Mouse (Mus musculus): Measurements from ENCODE around the gene Klhl22. TPM values are rescaled to one million over a fixed set of nuclear protein-coding genes. Genes with fewer than 3 reads are reported as not detected.
A peak's percentile ranks its signal among the peaks of the same experiment; 100 is the strongest.

The Klhl22 gene
- total and polyA plus RNA-seq, 3 experiments = not detected

GRCm38 (mm10) chr16:17785337-17785736, 25.9 kb downstream of the Klhl22 start:
- Histone ChIP-seq H3K27ac (ENCODE audit: insufficient read depth, low read depth) (no peak overlapping the region), H3K9ac (ENCODE audit: insufficient read depth, low read depth) (no peak overlapping the region), H3K4me1 (ENCODE audit: control insufficient read depth in 1 of 2, insufficient read depth in 2 of 2) (peaks cover 0 to 9% of the 10 kb centered on the region in 2 experiments; a peak in 1 of 4 replicates), H3K79me2 (replicated peaks; ENCODE audit: control insufficient read depth, extremely low read depth, insufficient read depth, poor library complexity, severe bottlenecking) (no peaks in the 10 kb centered on the region), H3K27me3 (replicated peaks) (peaks cover 9% of the 10 kb centered on the region), H3K36me3 (replicated peaks in 1 of 2; ENCODE audit: control insufficient read depth in 1 of 2, insufficient read depth in 1 of 2, low read length in 1 of 2) (no peaks in the 10 kb centered on the region), H3K4me3 (replicated peaks in 1 of 3; ENCODE audit: low read depth in 2 of 3, low read length in 2 of 3, poor library complexity in 1 of 3) (no peak overlapping the region), H3K4me2 (ENCODE audit: insufficient read depth, low read depth, poor library complexity, severe bottlenecking) (no peak overlapping the region), H3K9me3 (replicated peaks; ENCODE audit: low read length) (no peaks in the 10 kb centered on the region)
- in situ Hi-C loops (cut with MboI; ENCODE audit: low pct_ligation_motif_present, low pct_unique_long_range_greater_than_20kb, low sequenced_read_pairs) (no loop called here), dilution Hi-C loops (cut with MboI; ENCODE audit: extremely low pct_ligation_motif_present, extremely low pct_unique_long_range_greater_than_20kb, low sequenced_read_pairs) (no loop called here)
- DNase-seq (ENCODE audit: extremely low read depth) = peak; percentile 17
- TF ChIP-seq CTCF (conservative IDR thresholded peaks at IDR 0.05 in 1 of 2, IDR thresholded peaks at IDR 0.05 in 1 of 2; ENCODE audit: low read depth in 2 of 2, low read length in 2 of 2) (peak; percentile 48 to 85), UBTF (IDR thresholded peaks at IDR 0.05; ENCODE audit: low read depth, low read length) (no peak), NELFE (IDR thresholded peaks at IDR 0.05; ENCODE audit: low read depth, low read length) (no peak), RAD21 (IDR thresholded peaks at IDR 0.05; ENCODE audit: low read depth, low read length) (peak; percentile 79), NRF1 (IDR thresholded peaks at IDR 0.05; ENCODE audit: low read depth, low read length) (no peak), TBP (conservative IDR thresholded peaks at IDR 0.05; ENCODE audit: low read depth, low read length) (no peak), SMC3 (IDR thresholded peaks at IDR 0.05; ENCODE audit: low read depth, low read length) (peak; percentile 76), BHLHE40 (IDR thresholded peaks at IDR 0.05; ENCODE audit: low read depth, low read length) (0 out of 2 replicates have a peak, but pooled peaks have one; percentile 23), MEF2A (IDR thresholded peaks at IDR 0.05; ENCODE audit: borderline replicate concordance, low read depth, low read length) (no peak), USF1 (IDR thresholded peaks at IDR 0.05; ENCODE audit: low read depth, low read length) (no peak), RCOR1 (conservative IDR thresholded peaks at IDR 0.05; ENCODE audit: low read depth, low read length) (no peak), USF2 (conservative IDR thresholded peaks at IDR 0.05; ENCODE audit: low read depth, low read length) (no peak)

- Histone ChIP-seq H3K27ac (ENCODE audit: insufficient read depth, low read depth) (no peak overlapping the region), H3K9me3 (replicated peaks; ENCODE audit: low read length) (peaks cover 3% of the 10 kb centered on the region), H3K27me3 (replicated peaks) (peaks cover 22% of the 10 kb centered on the region), H3K4me2 (ENCODE audit: insufficient read depth, low read depth, poor library complexity, severe bottlenecking) (no peak overlapping the region), H3K4me1 (ENCODE audit: control insufficient read depth in 1 of 2, insufficient read depth in 2 of 2) (peaks cover 9% of the 10 kb centered on the region in 2 experiments), H3K9ac (ENCODE audit: insufficient read depth, low read depth) (no peak overlapping the region), H3K79me2 (replicated peaks; ENCODE audit: control insufficient read depth, extremely low read depth, insufficient read depth, poor library complexity, severe bottlenecking) (no peaks in the 10 kb centered on the region), H3K36me3 (replicated peaks in 1 of 2; ENCODE audit: control insufficient read depth in 1 of 2, insufficient read depth in 1 of 2, low read length in 1 of 2) (no peaks in the 10 kb centered on the region), H3K4me3 (replicated peaks in 1 of 3; ENCODE audit: low read depth in 2 of 3, low read length in 2 of 3, poor library complexity in 1 of 3) (no peak overlapping the region)
- no peak for DNase-seq (ENCODE audit: extremely low read depth)
- dilution Hi-C loops (cut with MboI; ENCODE audit: extremely low pct_ligation_motif_present, extremely low pct_unique_long_range_greater_than_20kb, low sequenced_read_pairs) = no loop called here
- in situ Hi-C loops (cut with MboI; ENCODE audit: low pct_ligation_motif_present, low pct_unique_long_range_greater_than_20kb, low sequenced_read_pairs) = no loop called here
- no peak for TF ChIP-seq GABPA (IDR thresholded peaks at IDR 0.05; ENCODE audit: insufficient replicate concordance, low read depth, low read length)
- TF ChIP-seq MXI1 (IDR thresholded peaks at IDR 0.05; ENCODE audit: low read depth, low read length) = no peak
- TF ChIP-seq KAT2A (IDR thresholded peaks at IDR 0.05; ENCODE audit: insufficient replicate concordance, low read length) = no peak
Measured at GRCm38 (mm10) chr16:17792728-17793127, 33.3 kb downstream of the Klhl22 start.

All from CH12.LX (cell line).